Mouse (Mus musculus) embryonic fibroblast, embryonic 13.5 days (primary cell): Measurements from ENCODE around the gene Zfand5. TPM values are rescaled to one million over a fixed set of nuclear protein-coding genes. Genes with fewer than 3 reads are reported as not detected.
A peak's percentile ranks its signal among the peaks of the same experiment; 100 is the strongest.
"Not testable (repeated sequence)": the region's sequence is repeated elsewhere in the genome, so short reads cannot be mapped to it uniquely, and the experiment has no call there.

ENCODE experiments used
- H3K27ac ChIP-seq: 2 replicates; pipeline ENCODE4 v1.5.1; 2012; ENCODE audit warnings: low read length, control low read depth, inconsistent platforms; ENCODE audit not compliant: insufficient read depth
- H3K4me1 ChIP-seq: 2 replicates; pipeline ENCODE4 v1.6.1; 2011; ENCODE audit warnings: low read length; ENCODE audit not compliant: control insufficient read depth, insufficient read depth
- H3K4me3 ChIP-seq: 2 replicates; pipeline ENCODE4 v1.5.1; 2011; ENCODE audit warnings: mild to moderate bottlenecking, control low read depth, low read length; ENCODE audit not compliant: insufficient read depth
- CTCF ChIP-seq: IDR thresholded peaks from 2 replicates; pipeline ENCODE4 v1.5.1; 2011; ENCODE audit warnings: mild to moderate bottlenecking, control low read depth, low read length, moderate library complexity, borderline replicate concordance; ENCODE audit not compliant: insufficient read depth
- POLR2A ChIP-seq: IDR thresholded peaks from 2 replicates; pipeline ENCODE4 v1.6.1; 2011; ENCODE audit warnings: low read depth, mild to moderate bottlenecking, control low read depth, low read length, moderate library complexity
- polyA plus RNA-seq: library from polyadenylated mRNA; stranded (reverse); fragments of >200 nt; gene quantifications from 2 replicates; pipeline ENCODE4 v1.2.4, GENCODE M21; 2011; ENCODE audit warnings: low read depth; ENCODE audit not compliant: missing spikeins, insufficient read length

The Zfand5 gene
- polyA plus RNA-seq, result 66.0 and 87.6 TPM in 2 replicates

- peaks cover 3% of the 10 kb centered on the region; the same call in 1 of the 2 replicates for H3K4me1 ChIP-seq
- TF ChIP-seq CTCF (no peak), POLR2A (peak; percentile 100)
- H3K27ac ChIP-seq, result peak within 1 kb of the TSS; percentile 99
- H3K4me3 ChIP-seq, result peak within 1 kb of the TSS; percentile 100
Observed at GRCm38 (mm10) chr19:21271741-21272654, at the start of gene Zfand5. Zfand5 (plus strand) TSS chr19:21272278.

DNA sequence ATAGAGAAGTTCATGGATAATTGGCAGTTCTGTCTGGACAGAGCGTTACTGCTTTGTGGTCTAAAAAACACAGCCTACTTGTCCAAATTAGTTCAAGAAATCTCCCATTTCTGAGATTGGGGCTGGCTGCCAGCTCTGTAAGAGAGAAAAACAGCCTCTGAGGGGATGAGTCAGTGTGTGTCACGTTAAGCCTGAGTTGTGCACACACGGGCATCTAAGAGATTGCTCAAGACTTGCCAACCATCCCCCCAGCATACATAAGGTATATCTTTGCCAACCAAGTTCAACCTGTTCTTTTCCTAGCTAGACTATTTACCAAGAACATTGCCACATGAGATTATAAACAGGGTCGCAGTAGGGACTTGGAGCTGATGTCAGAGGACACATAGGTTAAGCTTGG, 44.9 kb upstream of the Zfand5 start:
- Histone ChIP-seq H3K4me3 (no peak overlapping the region), H3K4me1 (peaks cover 5% of the 10 kb centered on the region), H3K27ac (no peak overlapping the region)
- no peak for TF ChIP-seq POLR2A
- no peak for TF ChIP-seq CTCF

DNA sequence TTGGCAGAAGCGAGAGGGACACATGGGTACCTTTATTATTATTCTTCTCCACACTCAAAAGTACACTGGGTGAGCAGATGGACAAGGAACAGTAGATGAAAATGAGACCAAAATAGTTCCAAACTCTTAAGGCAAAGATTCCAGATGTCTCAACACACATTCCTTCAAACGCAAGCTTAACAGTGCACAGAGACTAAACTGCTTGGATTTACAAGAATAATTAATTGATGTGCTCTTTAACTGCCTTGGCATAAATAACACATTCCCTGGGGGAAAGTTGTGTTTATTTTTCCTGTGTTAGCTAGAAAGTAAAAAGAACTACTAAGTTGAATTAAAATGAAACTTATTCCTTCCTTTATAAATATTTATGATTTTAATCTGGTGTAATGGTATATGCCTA, 44.3 kb upstream of the Zfand5 start:
- Histone ChIP-seq H3K27ac (no peak overlapping the region; the same call in 1 of the 2 replicates), H3K4me1 (peaks cover 5% of the 10 kb centered on the region), H3K4me3 (no peak overlapping the region)
- TF ChIP-seq CTCF (no peak), POLR2A (no peak)

DNA sequence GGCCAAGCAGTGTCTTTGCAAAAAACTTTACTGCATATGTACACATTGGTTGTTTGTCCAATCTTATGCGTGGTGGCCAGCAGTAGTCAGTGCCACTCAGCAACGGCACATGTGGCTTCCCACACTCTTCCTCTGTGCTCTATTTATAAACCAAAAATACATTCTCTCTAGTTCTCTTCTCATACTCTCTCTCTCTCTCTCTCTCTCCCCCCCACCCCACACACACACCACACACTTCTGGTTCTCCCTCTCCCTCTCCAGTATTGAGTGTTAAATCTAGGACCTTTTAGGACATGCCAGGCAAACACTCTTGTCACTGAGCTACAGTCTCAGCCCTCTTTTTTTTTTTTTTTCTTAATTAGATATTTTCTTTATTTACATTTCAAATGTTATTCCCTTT, 23.3 kb upstream of the Zfand5 start:
- H3K27ac ChIP-seq, H3K4me3 ChIP-seq, H3K4me1 ChIP-seq: not testable (repeated sequence)

- Histone ChIP-seq H3K27ac (no peak overlapping the region), H3K4me3 (no peak overlapping the region), H3K4me1 (no peaks in the 10 kb centered on the region)
- TF ChIP-seq POLR2A, result no peak
- TF ChIP-seq CTCF, result no peak
Observed at GRCm38 (mm10) chr19:21253846-21254245, 18.2 kb upstream of the Zfand5 start.

GRCm38 (mm10) chr19:21255920-21256319, 16.2 kb upstream of the Zfand5 start:
- H3K4me1 ChIP-seq, result no peaks in the 10 kb centered on the region
- no peak for TF ChIP-seq POLR2A
- TF ChIP-seq CTCF, result no peak
- no peak overlapping the region for H3K27ac ChIP-seq
- no peak overlapping the region for H3K4me3 ChIP-seq

DNA sequence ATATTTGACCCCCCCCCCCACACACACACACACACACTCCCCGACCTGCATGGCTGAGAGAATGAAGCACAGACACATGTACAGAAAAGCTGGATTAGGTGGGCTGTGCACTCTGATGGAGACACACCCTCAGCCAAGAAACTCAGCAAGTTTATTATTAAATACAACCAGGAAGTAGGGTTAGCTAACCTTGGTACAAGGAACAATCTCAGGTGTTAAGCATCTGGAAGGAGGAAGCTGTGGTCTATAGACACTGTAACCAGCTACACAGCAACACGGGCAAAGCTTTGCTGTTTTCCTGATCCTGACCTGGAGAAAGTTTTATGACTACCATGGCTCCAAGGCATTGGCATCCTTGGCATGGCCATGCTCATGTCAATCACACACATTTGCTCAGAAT, 12.6 kb upstream of the Zfand5 start:
- H3K4me1 ChIP-seq, result no peaks in the 10 kb centered on the region
- no peak overlapping the region for H3K27ac ChIP-seq
- H3K4me3 ChIP-seq, result no peak overlapping the region
- no peak for TF ChIP-seq CTCF
- TF ChIP-seq POLR2A, result no peak

DNA sequence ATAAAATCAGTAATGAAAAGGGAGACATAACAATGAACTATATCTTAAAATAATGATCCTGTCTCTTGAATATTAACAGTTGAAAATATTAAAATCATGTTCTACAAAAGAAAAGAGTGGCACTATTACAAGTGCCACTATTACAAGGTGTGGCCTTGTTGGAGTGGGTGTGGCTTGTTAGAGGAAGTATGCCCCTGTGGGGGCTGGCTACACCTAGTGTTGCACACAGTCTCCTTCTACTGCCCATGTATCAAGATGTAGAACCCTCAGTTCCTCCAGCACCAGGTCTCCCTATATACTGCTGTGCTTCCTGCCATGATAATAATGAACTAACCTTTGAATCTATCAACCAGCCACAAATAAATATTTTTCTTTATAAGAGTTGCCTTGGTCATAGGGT, 11.8 kb upstream of the Zfand5 start:
- Histone ChIP-seq H3K4me3 (no peak overlapping the region), H3K4me1 (no peaks in the 10 kb centered on the region), H3K27ac (no peak overlapping the region)
- TF ChIP-seq CTCF (no peak), POLR2A (no peak)

GRCm38 (mm10) chr19:21271186-21271585, 892 bp upstream of the Zfand5 start:
- H3K4me1 ChIP-seq, result no peaks in the 10 kb centered on the region; the same call in 1 of the 2 replicates
- TF ChIP-seq POLR2A (no peak), CTCF (no peak)
- H3K4me3 ChIP-seq, result peak overlapping the region; percentile 57
- peak overlapping the region; percentile 85 for H3K27ac ChIP-seq

- TF ChIP-seq POLR2A (peak; percentile 14; the same call in 1 of the 2 replicates), CTCF (no peak)
- peaks cover 3% of the 10 kb centered on the region; the same call in 1 of the 2 replicates for H3K4me1 ChIP-seq
- H3K27ac ChIP-seq, result peak overlapping the region; percentile 99
- peak overlapping the region; percentile 100 for H3K4me3 ChIP-seq
Observed at GRCm38 (mm10) chr19:21272655-21273284, 692 bp downstream of the Zfand5 start.
